Mouse (Mus musculus) frontal cortex, adult (tissue): ENCODE data around the gene 2010300C02Rik.
"Not testable (repeated sequence)": the region's sequence is repeated elsewhere in the genome, so short reads cannot be mapped to it uniquely, and the experiment has no call there.

Experiments
- ATAC-seq: cut with Nextera tagmentation; 2 replicates; pipeline ENCODE4 v1.9.2; 2017; ENCODE audit warnings: mild to moderate bottlenecking, moderate library complexity, mixed read lengths; ENCODE audit not compliant: low TSS enrichment

The 2010300C02Rik gene

GRCm38 (mm10) chr1:37719761-37720640 lies at the start of gene 2010300C02Rik:
Gene 2010300C02Rik (minus strand): TSS chr1:37720085.
- ATAC-seq, result peak; percentile 62

- no peak for ATAC-seq
Measured at GRCm38 (mm10) chr1:37759407-37759806, 39.5 kb upstream of the 2010300C02Rik start.

GRCm38 (mm10) chr1:37744650-37745259 lies 24.9 kb upstream of the 2010300C02Rik start:
- ATAC-seq, result peak; percentile 55

GRCm38 (mm10) chr1:37742602-37743270 lies 22.9 kb upstream of the 2010300C02Rik start:
- no peak for ATAC-seq

DNA sequence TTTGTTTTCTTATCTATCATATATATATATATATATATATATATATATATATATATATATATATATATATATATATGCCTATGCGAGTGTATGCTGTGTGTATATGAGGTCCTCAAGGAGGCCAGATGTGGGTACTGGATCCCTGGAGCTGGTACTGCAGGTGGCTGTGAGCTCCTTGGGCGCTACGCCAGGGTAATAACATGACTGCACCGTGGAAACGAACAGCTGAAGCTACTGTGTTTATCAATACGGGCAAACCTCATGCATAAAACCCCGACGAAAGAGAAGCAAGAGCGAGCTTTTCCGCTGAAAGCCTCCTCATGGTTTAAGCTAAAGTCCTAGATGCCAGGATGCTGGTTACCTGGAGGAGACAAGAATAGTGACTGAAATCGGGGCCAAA lies 22.2 kb upstream of the 2010300C02Rik start:
- ATAC-seq, result no peak

DNA sequence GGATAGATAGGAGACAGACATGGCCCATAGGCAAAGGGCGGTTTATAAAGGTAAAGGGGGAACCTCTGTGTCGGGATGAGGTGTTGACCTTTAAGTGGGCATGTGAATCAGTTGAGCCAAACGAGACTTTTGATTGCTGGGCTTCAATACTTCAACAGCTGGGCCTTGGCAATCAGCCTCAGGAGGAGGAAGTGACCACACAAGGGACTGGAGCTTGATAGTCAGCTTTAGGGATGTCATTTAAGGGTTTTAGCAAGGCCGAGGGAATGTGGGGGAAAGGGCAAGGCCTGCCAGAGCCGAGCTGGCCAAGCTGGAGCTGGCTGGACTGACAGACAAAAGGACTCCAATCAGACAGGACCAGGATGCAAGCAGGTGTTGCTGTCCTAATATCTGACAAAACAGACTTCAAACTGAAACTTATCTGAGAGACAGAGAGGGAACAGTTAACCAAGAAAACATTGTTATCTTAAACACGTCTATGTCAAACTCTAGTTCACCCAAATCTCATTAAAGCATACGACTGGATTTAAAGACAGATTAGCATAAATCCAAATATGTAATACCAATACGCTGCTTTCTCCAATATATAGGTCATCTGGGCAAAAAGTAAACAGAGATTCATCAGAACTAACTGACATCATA lies 20.4 kb upstream of the 2010300C02Rik start:
- ATAC-seq, result no peak

GRCm38 (mm10) chr1:37738895-37739294 lies 19.0 kb upstream of the 2010300C02Rik start:
- ATAC-seq, result no peak

- no peak for ATAC-seq
Measured at GRCm38 (mm10) chr1:37737045-37737444, 17.2 kb upstream of the 2010300C02Rik start.

DNA sequence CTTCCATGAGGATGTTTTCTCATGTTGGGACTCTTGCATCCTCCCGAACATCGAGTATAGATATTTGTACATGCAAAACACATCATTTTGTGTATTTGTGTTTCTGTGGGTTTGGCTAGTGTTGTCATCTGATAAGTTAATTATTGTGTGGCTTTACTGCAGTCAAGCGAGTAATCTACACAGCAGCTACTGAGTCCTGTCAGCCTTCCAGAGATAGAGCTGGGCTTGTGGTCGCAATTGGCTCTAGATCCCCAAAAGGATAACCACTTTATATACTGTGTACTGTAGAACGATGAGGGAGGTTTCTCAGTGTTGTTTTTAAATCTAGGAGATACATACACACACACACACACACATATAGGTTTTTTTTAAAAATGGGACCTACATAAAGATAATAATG lies 16.0 kb upstream of the 2010300C02Rik start:
- no peak for ATAC-seq

GRCm38 (mm10) chr1:37734841-37735240 lies 15.0 kb upstream of the 2010300C02Rik start:
- ATAC-seq, result no peak

GRCm38 (mm10) chr1:37729353-37729752 lies 9.5 kb upstream of the 2010300C02Rik start:
- ATAC-seq, result peak; percentile 41; the same call in 1 of the 2 replicates

DNA sequence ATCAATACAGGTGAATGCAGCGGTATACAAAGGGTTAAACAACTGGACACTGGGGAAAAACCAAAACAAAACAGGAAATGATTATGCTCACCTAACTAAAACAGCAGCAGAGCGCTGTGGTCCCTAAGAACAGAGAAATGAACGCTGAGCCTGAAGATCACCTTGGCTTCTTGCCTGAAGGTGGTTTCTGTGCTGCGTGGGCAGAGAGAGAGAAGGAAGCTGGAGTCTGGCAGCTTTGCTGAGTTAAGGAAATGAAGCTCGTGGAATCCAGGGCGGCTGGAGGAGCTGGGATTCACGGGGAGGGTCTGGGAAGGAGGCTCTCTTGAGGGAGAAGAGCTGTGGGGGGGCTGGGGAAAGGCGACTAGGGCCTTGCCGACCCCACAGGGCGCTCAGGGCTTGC lies 8.2 kb upstream of the 2010300C02Rik start:
- 0 out of 2 replicates have a peak, but pooled peaks have one; percentile 17 for ATAC-seq

DNA sequence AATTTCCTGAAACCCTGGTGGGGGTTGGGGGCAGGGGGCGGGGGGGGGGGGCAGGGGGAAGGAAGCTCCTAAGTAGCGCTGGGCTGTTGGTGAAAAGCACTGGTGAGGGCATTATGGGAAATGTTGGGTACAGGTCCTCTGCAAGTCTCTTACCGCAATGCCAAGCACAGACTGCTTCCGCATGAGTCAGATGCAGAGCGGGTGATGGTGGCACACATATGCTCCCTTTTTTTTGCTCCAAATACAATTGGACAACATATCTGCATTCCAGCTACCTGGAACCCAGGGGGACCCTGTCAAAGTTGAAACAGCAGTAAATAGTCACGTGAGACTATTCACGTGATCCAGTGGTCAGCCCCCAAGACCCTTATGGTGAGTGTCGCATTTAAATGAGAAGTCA lies 7.3 kb upstream of the 2010300C02Rik start:
- ATAC-seq, result peak; percentile 32; the same call in 1 of the 2 replicates

GRCm38 (mm10) chr1:37726426-37726825 lies 6.5 kb upstream of the 2010300C02Rik start:
- peak; percentile 32 for ATAC-seq

GRCm38 (mm10) chr1:37725880-37726279 lies 6.0 kb upstream of the 2010300C02Rik start:
- peak; percentile 88 for ATAC-seq

DNA sequence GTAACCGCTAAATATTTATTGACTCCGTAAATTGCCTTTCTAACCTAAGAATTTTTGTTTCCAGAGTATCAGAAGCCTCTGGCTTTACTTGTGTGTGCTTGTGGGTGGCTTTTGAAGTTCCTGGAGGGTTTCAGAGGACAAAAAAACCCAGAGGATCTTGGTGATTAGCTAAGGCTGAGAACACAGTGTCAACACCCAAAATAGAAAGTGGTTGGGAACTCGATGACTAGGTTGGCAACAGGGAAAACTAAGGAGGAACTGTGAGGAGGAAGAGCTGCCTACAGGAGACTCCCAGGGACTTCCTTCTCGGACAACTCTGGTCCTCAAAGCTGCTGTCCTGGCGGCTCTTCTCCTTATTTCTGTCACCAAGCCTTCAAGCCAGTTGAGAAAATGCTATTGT lies 1.2 kb upstream of the 2010300C02Rik start:
- ATAC-seq, result no peak; the same call in 1 of the 2 replicates

GRCm38 (mm10) chr1:37719030-37719723 lies 708 bp downstream of the 2010300C02Rik start:
- ATAC-seq, result peak; percentile 3; the same call in 1 of the 2 replicates

- ATAC-seq, result no peak
Measured at GRCm38 (mm10) chr1:37718516-37718915, 1.4 kb downstream of the 2010300C02Rik start.

DNA sequence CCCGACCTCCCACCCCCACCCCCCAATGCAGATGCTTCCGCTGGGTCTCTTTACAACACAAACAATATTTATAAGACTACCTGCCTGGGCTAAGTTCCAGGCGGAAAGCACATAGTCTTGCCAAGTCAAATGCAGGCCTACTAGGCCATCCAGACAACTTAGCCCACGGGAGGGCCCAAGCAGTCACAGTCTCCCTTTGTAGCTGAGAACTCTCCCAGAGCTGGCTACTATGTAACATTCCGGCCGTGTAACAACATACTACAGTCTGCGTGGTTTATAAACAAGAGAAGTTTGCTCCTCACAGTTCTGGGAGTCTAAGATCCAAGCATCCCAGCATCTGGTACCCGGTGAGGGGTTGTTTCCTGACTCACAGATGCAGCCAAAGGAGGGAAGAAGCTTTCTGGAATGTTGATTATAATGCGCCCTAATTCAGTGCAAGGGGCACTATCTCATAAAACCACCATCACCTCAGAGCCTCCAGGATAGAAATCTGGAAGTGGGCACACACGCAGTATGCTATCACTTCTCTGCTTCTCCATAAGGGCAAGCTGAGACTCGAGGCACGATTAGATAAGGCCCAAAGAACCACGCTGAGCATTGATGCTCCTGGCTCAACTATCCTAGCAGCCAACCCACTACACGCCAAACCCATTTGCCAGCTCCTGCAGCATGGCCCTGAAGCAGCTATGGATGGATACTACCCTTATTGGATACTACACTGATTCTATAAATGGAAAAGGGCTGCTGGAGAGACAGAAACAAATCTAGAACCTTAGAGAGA lies 2.3 kb downstream of the 2010300C02Rik start:
- ATAC-seq, result no peak

DNA sequence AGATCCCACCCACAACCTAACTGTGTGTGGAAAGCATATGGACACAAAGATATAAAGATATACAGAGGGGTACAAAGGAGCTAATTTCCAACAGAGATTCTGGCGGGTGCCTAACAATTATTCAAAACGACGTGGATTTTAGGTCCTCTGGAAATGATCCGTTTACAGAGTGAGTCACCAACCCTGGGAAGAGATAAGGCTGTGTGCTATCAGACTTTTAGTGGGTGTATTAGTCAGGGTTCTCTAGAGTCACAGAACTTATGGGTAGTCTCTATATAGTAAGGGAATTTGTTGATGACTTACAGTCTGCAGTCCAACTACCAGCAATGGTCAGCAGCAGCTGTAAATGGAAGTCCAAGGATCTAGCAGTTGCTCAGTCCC lies 7.5 kb downstream of the 2010300C02Rik start:
- ATAC-seq, result not testable (repeated sequence)
